Comparison of ENCODE assay signal across 7 mouse cellular contexts in the genomic region with DNA sequence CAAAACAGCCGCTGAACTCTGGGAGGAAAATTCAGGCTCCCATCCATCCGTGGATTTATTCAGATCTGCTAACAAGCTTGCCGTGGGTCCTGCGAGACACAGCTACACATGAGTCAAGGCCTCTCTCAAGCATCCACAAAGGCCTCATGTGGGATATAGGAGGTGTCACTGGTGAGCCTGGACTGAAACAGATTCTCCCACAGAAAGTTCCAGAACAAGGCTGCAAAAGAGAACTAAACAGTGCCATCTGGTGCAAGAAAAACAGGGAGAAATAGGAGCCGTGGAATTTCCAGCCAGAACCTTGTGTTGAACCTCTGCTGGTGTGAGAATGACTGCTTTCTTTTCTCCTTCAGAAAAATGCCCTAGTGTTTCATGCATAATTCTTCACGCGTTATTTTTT.
A peak's percentile ranks its signal among the peaks of the same experiment; 100 is the strongest.
DNase-seq lines count a peak whose midpoint lies in the region; ATAC-seq lines count a peak whose summit lies in the region.

No protein-coding gene starts in this region.

- H3K9me3 ChIP-seq in kidney, embryonic 16.5 days (ENCODE audit: low read length): no peaks in the 10 kb centered on the region

- no peak for ATAC-seq in kidney, embryonic 16.5 days (ENCODE audit: low FRiP score, low TSS enrichment)
- no peak for ATAC-seq in megakaryocyte-erythroid progenitor cell, adult 5-6 weeks (replicated peaks; ENCODE audit: low FRiP score, low TSS enrichment, poor library complexity, severe bottlenecking)

- no peaks in the 10 kb centered on the region for H3K36me3 ChIP-seq in kidney, embryonic 16.5 days (ENCODE audit: insufficient read depth, low read length)

- no peak overlapping the region for H3K27ac ChIP-seq in kidney, embryonic 16.5 days (ENCODE audit: low read length)

- H3K27me3 ChIP-seq in kidney, embryonic 16.5 days (ENCODE audit: insufficient read depth, low read length): no peaks in the 10 kb centered on the region

- no peak overlapping the region for H3K4me3 ChIP-seq in kidney, embryonic 16.5 days (ENCODE audit: low read length)

- H3K4me2 ChIP-seq in kidney, embryonic 16.5 days (replicated peaks; ENCODE audit: low read depth, low read length): no peak overlapping the region

- H3K9ac ChIP-seq in kidney, embryonic 16.5 days (replicated peaks; ENCODE audit: low read length): no peak overlapping the region

- peak; percentile 22 for DNase-seq in kidney, adult 9 months
- peak; percentile 26 for DNase-seq in cerebellum, adult 9-10 months
- DNase-seq in embryo, embryonic 11.5 days (ENCODE audit: low read depth, low spot score): peak; percentile 16
- peak; percentile 18 to 29 for DNase-seq in layer of hippocampus, postnatal 36 days
- DNase-seq in skeletal muscle tissue, adult 2 months (ENCODE audit: low read depth, low spot score): peak; percentile 25

- peaks cover 10% of the 10 kb centered on the region for H3K4me1 ChIP-seq in kidney, embryonic 16.5 days (ENCODE audit: insufficient read depth, low read length)

- WGBS in kidney, embryonic 16.5 days: 64% methylated on average over 7 of the region's 7 CpGs
